Mouse (Mus musculus): Measurements from ENCODE around the gene Ncaph2. TPM values are rescaled to one million over a fixed set of nuclear protein-coding genes. Genes with fewer than 3 reads are reported as not detected.

Ncaph2 gene
- polyA plus RNA-seq, 1 experiment from 2014 or later, result 138 TPM

- H3K4me1 ChIP-seq (replicated peaks; ENCODE audit: control insufficient read depth, insufficient read depth, low read length), result no peaks in the 10 kb centered on the region
- no peak overlapping the region for H3K4me2 ChIP-seq (ENCODE audit: low read length)
- H3K27me3 ChIP-seq (replicated peaks; ENCODE audit: control insufficient read depth, insufficient read depth, low read length), result no peaks in the 10 kb centered on the region
- no peak overlapping the region for H3K4me3 ChIP-seq (replicated peaks; ENCODE audit: low read length)
- no peaks in the 10 kb centered on the region for H3K36me3 ChIP-seq (ENCODE audit: control insufficient read depth, insufficient read depth)
- no peak overlapping the region for H3K27ac ChIP-seq (ENCODE audit: low read length)
- no peak overlapping the region for H3K9ac ChIP-seq (replicated peaks; ENCODE audit: low read depth, low read length)
- ATAC-seq, result no peak
- no peaks in the 10 kb centered on the region for H3K9me3 ChIP-seq (ENCODE audit: control insufficient read depth, low read length)
- 57% methylated on average over 12 of the region's 12 CpGs for WGBS
Observed at GRCm38 (mm10) chr15:89387127-89387526, 31.6 kb downstream of the Ncaph2 start.

GRCm38 (mm10) chr15:89390081-89390480 is 34.6 kb downstream of the Ncaph2 start:
- no peak overlapping the region for H3K27ac ChIP-seq (ENCODE audit: low read length)
- H3K4me1 ChIP-seq (replicated peaks; ENCODE audit: control insufficient read depth, insufficient read depth, low read length), result no peaks in the 10 kb centered on the region
- H3K4me3 ChIP-seq (replicated peaks; ENCODE audit: low read length), result no peak overlapping the region
- no peaks in the 10 kb centered on the region for H3K9me3 ChIP-seq (ENCODE audit: control insufficient read depth, low read length)
- H3K9ac ChIP-seq (replicated peaks; ENCODE audit: low read depth, low read length), result no peak overlapping the region
- H3K27me3 ChIP-seq (replicated peaks; ENCODE audit: control insufficient read depth, insufficient read depth, low read length), result no peaks in the 10 kb centered on the region
- no peak overlapping the region for H3K4me2 ChIP-seq (ENCODE audit: low read length)
- 87% methylated on average over 10 of the region's 10 CpGs for WGBS
- no peaks in the 10 kb centered on the region for H3K36me3 ChIP-seq (ENCODE audit: control insufficient read depth, insufficient read depth)
- ATAC-seq, result no peak

GRCm38 (mm10) chr15:89396883-89397282 is 41.4 kb downstream of the Ncaph2 start:
- H3K4me2 ChIP-seq (ENCODE audit: low read length), result no peak overlapping the region
- WGBS, result 91% methylated on average over 4 of the region's 4 CpGs

GRCm38 (mm10) chr15:89398146-89398545 is 42.6 kb downstream of the Ncaph2 start:
- no peaks in the 10 kb centered on the region for H3K27me3 ChIP-seq (replicated peaks; ENCODE audit: control insufficient read depth, insufficient read depth, low read length)

More at GRCm38 (mm10) chr15:89396883-89397282, 41.4 kb downstream of the Ncaph2 start:
- no peaks in the 10 kb centered on the region for H3K9me3 ChIP-seq (ENCODE audit: control insufficient read depth, low read length)
- no peak for ATAC-seq
- H3K27ac ChIP-seq (ENCODE audit: low read length), result no peak overlapping the region
- no peaks in the 10 kb centered on the region for H3K4me1 ChIP-seq (replicated peaks; ENCODE audit: control insufficient read depth, insufficient read depth, low read length)
- no peaks in the 10 kb centered on the region for H3K36me3 ChIP-seq (ENCODE audit: control insufficient read depth, insufficient read depth)
- H3K9ac ChIP-seq (replicated peaks; ENCODE audit: low read depth, low read length), result no peak overlapping the region
- H3K4me3 ChIP-seq (replicated peaks; ENCODE audit: low read length), result no peak overlapping the region
- no peaks in the 10 kb centered on the region for H3K27me3 ChIP-seq (replicated peaks; ENCODE audit: control insufficient read depth, insufficient read depth, low read length)

GRCm38 (mm10) chr15:89399716-89400115 is 44.2 kb downstream of the Ncaph2 start:
- no peak overlapping the region for H3K4me3 ChIP-seq (replicated peaks; ENCODE audit: low read length)
- WGBS, result 53% methylated on average over 1 of the region's 1 CpGs
- ATAC-seq, result no peak
- H3K27me3 ChIP-seq (replicated peaks; ENCODE audit: control insufficient read depth, insufficient read depth, low read length), result no peaks in the 10 kb centered on the region
- no peaks in the 10 kb centered on the region for H3K9me3 ChIP-seq (ENCODE audit: control insufficient read depth, low read length)
- H3K4me1 ChIP-seq (replicated peaks; ENCODE audit: control insufficient read depth, insufficient read depth, low read length), result no peaks in the 10 kb centered on the region
- H3K36me3 ChIP-seq (ENCODE audit: control insufficient read depth, insufficient read depth), result no peaks in the 10 kb centered on the region
- no peak overlapping the region for H3K9ac ChIP-seq (replicated peaks; ENCODE audit: low read depth, low read length)
- no peak overlapping the region for H3K4me2 ChIP-seq (ENCODE audit: low read length)
- no peak overlapping the region for H3K27ac ChIP-seq (ENCODE audit: low read length)

More at GRCm38 (mm10) chr15:89398146-89398545, 42.6 kb downstream of the Ncaph2 start:
- Histone ChIP-seq H3K4me2 (ENCODE audit: low read length) (no peak overlapping the region), H3K4me1 (replicated peaks; ENCODE audit: control insufficient read depth, insufficient read depth, low read length) (no peaks in the 10 kb centered on the region), H3K27ac (ENCODE audit: low read length) (no peak overlapping the region), H3K36me3 (ENCODE audit: control insufficient read depth, insufficient read depth) (no peaks in the 10 kb centered on the region), H3K4me3 (replicated peaks; ENCODE audit: low read length) (no peak overlapping the region), H3K9ac (replicated peaks; ENCODE audit: low read depth, low read length) (no peak overlapping the region), H3K9me3 (ENCODE audit: control insufficient read depth, low read length) (no peaks in the 10 kb centered on the region)
- 54% methylated on average over 2 of the region's 2 CpGs for WGBS
- no peak for ATAC-seq

- H3K27ac ChIP-seq (ENCODE audit: low read length), result no peak overlapping the region
- H3K9me3 ChIP-seq (ENCODE audit: control insufficient read depth, low read length), result no peaks in the 10 kb centered on the region
- H3K4me1 ChIP-seq (replicated peaks; ENCODE audit: control insufficient read depth, insufficient read depth, low read length), result no peaks in the 10 kb centered on the region
- H3K27me3 ChIP-seq (replicated peaks; ENCODE audit: control insufficient read depth, insufficient read depth, low read length), result no peaks in the 10 kb centered on the region
- H3K4me2 ChIP-seq (ENCODE audit: low read length), result no peak overlapping the region
- no peak overlapping the region for H3K4me3 ChIP-seq (replicated peaks; ENCODE audit: low read length)
- WGBS, result 93% methylated on average over 1 of the region's 1 CpGs
- H3K36me3 ChIP-seq (ENCODE audit: control insufficient read depth, insufficient read depth), result no peaks in the 10 kb centered on the region
- ATAC-seq, result no peak
- no peak overlapping the region for H3K9ac ChIP-seq (replicated peaks; ENCODE audit: low read depth, low read length)
Observed at GRCm38 (mm10) chr15:89402471-89402870, 47.0 kb downstream of the Ncaph2 start.

- 81% methylated on average over 10 of the region's 10 CpGs for WGBS
Observed at GRCm38 (mm10) chr15:89404831-89405623, 49.5 kb downstream of the Ncaph2 start.

GRCm38 (mm10) chr15:89406691-89407090 is 51.2 kb downstream of the Ncaph2 start:
- Histone ChIP-seq H3K36me3 (ENCODE audit: control insufficient read depth, insufficient read depth) (no peaks in the 10 kb centered on the region), H3K4me3 (replicated peaks; ENCODE audit: low read length) (no peak overlapping the region), H3K4me1 (replicated peaks; ENCODE audit: control insufficient read depth, insufficient read depth, low read length) (no peaks in the 10 kb centered on the region), H3K9ac (replicated peaks; ENCODE audit: low read depth, low read length) (no peak overlapping the region), H3K9me3 (ENCODE audit: control insufficient read depth, low read length) (0 out of 2 replicates have a peak, but pooled peaks cover 4% of the 10 kb centered on the region), H3K4me2 (ENCODE audit: low read length) (no peak overlapping the region), H3K27ac (ENCODE audit: low read length) (no peak overlapping the region), H3K27me3 (replicated peaks; ENCODE audit: control insufficient read depth, insufficient read depth, low read length) (no peaks in the 10 kb centered on the region)
- no peak for ATAC-seq

More at GRCm38 (mm10) chr15:89404831-89405623, 49.5 kb downstream of the Ncaph2 start:
- H3K36me3 ChIP-seq (ENCODE audit: control insufficient read depth, insufficient read depth), result no peaks in the 10 kb centered on the region
- no peak for ATAC-seq
- 0 out of 2 replicates have a peak, but pooled peaks cover 4% of the 10 kb centered on the region for H3K9me3 ChIP-seq (ENCODE audit: control insufficient read depth, low read length)
- H3K27me3 ChIP-seq (replicated peaks; ENCODE audit: control insufficient read depth, insufficient read depth, low read length), result no peaks in the 10 kb centered on the region
- H3K4me1 ChIP-seq (replicated peaks; ENCODE audit: control insufficient read depth, insufficient read depth, low read length), result no peaks in the 10 kb centered on the region
- H3K4me2 ChIP-seq (ENCODE audit: low read length), result no peak overlapping the region
- no peak overlapping the region for H3K27ac ChIP-seq (ENCODE audit: low read length)
- no peak overlapping the region for H3K4me3 ChIP-seq (replicated peaks; ENCODE audit: low read length)
- no peak overlapping the region for H3K9ac ChIP-seq (replicated peaks; ENCODE audit: low read depth, low read length)

- Histone ChIP-seq H3K4me3 (replicated peaks; ENCODE audit: low read length) (no peak within 1 kb of the TSS), H3K36me3 (ENCODE audit: control insufficient read depth, insufficient read depth) (no peaks in the 10 kb centered on the region), H3K27me3 (replicated peaks; ENCODE audit: control insufficient read depth, insufficient read depth, low read length) (no peaks in the 10 kb centered on the region), H3K4me2 (ENCODE audit: low read length) (no peak within 1 kb of the TSS), H3K9ac (replicated peaks; ENCODE audit: low read depth, low read length) (no peak within 1 kb of the TSS), H3K9me3 (ENCODE audit: control insufficient read depth, low read length) (0 out of 2 replicates have a peak, but pooled peaks cover 4% of the 10 kb centered on the region), H3K4me1 (replicated peaks; ENCODE audit: control insufficient read depth, insufficient read depth, low read length) (no peaks in the 10 kb centered on the region), H3K27ac (ENCODE audit: low read length) (no peak within 1 kb of the TSS)
- WGBS, result 88% methylated on average over 15 of the region's 24 CpGs
- ATAC-seq, result no peak
Observed at GRCm38 (mm10) chr15:89410118-89410517, 54.6 kb downstream of the Ncaph2 start, which contains the start of gene Syce3. Gene Syce3, minus strand, starts transcription at chr15:89410503.

Data from forebrain, embryonic 16.5 days (tissue).